Mouse (Mus musculus): Measurements from ENCODE around the gene Efemp2.

GRCm38 (mm10) chr19:5431911-5432464 is 41.8 kb upstream of the Efemp2 start:
- no peak for TF ChIP-seq CTCF (IDR thresholded peaks at IDR 0.05; ENCODE audit: low read depth, low read length)
- no peak for TF ChIP-seq TAL1 (conservative IDR thresholded peaks at IDR 0.05; ENCODE audit: low read depth, low read length)
